ENCODE assay signal across 11 mouse cellular contexts in the genomic region with DNA sequence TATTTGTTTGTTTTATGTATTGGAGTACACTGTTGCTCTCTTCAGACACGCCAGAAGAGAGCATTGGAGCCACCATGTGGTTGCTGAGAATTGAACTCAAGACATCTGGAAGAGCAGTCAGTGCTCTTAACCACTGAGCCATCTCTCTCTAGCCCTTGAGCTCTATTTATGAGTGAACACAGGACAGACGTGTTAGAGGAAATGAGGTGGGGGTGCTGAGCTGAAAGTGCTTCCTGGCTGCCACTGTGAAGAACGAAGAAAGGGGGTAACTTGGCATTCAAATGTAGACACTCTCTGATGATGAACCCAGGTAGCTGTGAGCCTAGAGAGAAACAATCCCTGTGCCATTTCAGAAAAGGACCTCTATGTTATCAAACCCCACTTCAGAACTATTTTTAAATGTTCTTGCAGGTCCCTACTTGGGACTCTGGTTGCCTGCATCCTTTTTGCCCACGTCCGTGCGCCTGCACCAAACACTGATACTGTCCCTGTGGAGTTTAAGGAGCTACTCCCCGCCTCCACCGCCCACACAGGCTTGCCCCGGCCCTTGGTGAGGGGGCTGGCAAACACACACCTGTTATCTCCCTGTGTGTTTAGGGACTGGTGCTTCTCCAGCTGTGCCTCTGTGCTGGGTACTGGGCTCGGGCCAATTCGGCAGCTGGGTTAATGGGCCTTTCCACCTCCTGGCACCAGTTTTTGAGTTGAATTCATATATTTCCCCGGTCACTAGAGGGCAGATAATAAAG. TPM values are rescaled to one million over a fixed set of nuclear protein-coding genes. Genes with fewer than 3 reads are reported as not detected.
A peak's percentile ranks its signal among the peaks of the same experiment; 100 is the strongest.
DNase-seq lines count a peak whose midpoint lies in the region; ATAC-seq lines count a peak whose summit lies in the region.
"Had no signal": no experiment of that assay in that cellular context is flagged by ENCODE, and none has a peak within 500 bp of the region (broad histone marks: within the 10 kb centered on the region; RNA-seq: fewer than 3 reads in every experiment).

No protein-coding gene starts in this region.

- no peaks in the 10 kb centered on the region for H3K9me3 ChIP-seq in heart, embryonic 10.5 days
- H3K9me3 ChIP-seq in hindbrain, embryonic 14.5 days (ENCODE audit: control insufficient read depth, low read length), result no peaks in the 10 kb centered on the region
- no peaks in the 10 kb centered on the region for H3K9me3 ChIP-seq in neural tube, embryonic 13.5 days
- H3K9me3 ChIP-seq: liver, embryonic 13.5 days had no signal

- intact Hi-C loops in heart, postnatal 36 days (cut with DNase I), result no loop called here

- H3K27me3 ChIP-seq in heart, embryonic 10.5 days (ENCODE audit: insufficient read depth, poor library complexity, severe bottlenecking), result 0 out of 2 replicates have a peak, but pooled peaks cover 3% of the 10 kb centered on the region
- H3K27me3 ChIP-seq in hindbrain, embryonic 14.5 days (ENCODE audit: control insufficient read depth, insufficient read depth, low read length), result no peaks in the 10 kb centered on the region
- H3K27me3 ChIP-seq in neural tube, embryonic 13.5 days, result peaks cover 16% of the 10 kb centered on the region; the same call in 1 of the 2 replicates

- no peak overlapping the region for H3K9ac ChIP-seq in hindbrain, embryonic 14.5 days
- peak overlapping the region; percentile 31; the same call in 1 of the 2 replicates for H3K9ac ChIP-seq in neural tube, embryonic 13.5 days
- H3K9ac ChIP-seq: liver, embryonic 13.5 days had no signal

- H3K4me2 ChIP-seq in hindbrain, embryonic 14.5 days (replicated peaks), result peak overlapping the region; percentile 39; the same call in 1 of the 2 replicates
- H3K4me2 ChIP-seq in neural tube, embryonic 13.5 days, result 0 out of 2 replicates have a peak overlapping the region, but pooled peaks have one; percentile 45
- H3K4me2 ChIP-seq: liver, embryonic 13.5 days had no signal

- no peak overlapping the region for H3K4me3 ChIP-seq in heart, embryonic 10.5 days
- H3K4me3 ChIP-seq in hindbrain, embryonic 14.5 days (replicated peaks; ENCODE audit: low read length), result no peak overlapping the region
- H3K4me3 ChIP-seq in neural tube, embryonic 13.5 days, result no peak overlapping the region
- H3K4me3 ChIP-seq: liver, embryonic 13.5 days had no signal

- peak; percentile 50 for ATAC-seq in activated CD4-positive, CD25-positive, alpha-beta regulatory T cell, adult 4 months
- ATAC-seq in hindbrain, embryonic 14.5 days (ENCODE audit: low FRiP score), result 0 out of 2 replicates have a peak, but pooled peaks have one; percentile 10
- peak; percentile 54 for ATAC-seq in neural tube, embryonic 13.5 days (ENCODE audit: low read depth)

- H3K27ac ChIP-seq in heart, embryonic 10.5 days, result peak overlapping the region; percentile 17; the same call in 1 of the 2 replicates
- H3K27ac ChIP-seq in hindbrain, embryonic 14.5 days, result peak overlapping the region; percentile 72
- H3K27ac ChIP-seq in neural tube, embryonic 13.5 days (replicated peaks), result peak overlapping the region; percentile 81
- H3K27ac ChIP-seq: liver, embryonic 13.5 days had no signal

- WGBS in heart, embryonic 10.5 days, result 44% methylated on average over 12 of the region's 12 CpGs
- WGBS in hindbrain, embryonic 14.5 days, result 32% methylated on average over 12 of the region's 12 CpGs
- WGBS in neural tube, embryonic 13.5 days, result 32% methylated on average over 12 of the region's 12 CpGs

- H3K4me1 ChIP-seq in heart, embryonic 10.5 days, result peaks cover 20% of the 10 kb centered on the region; the same call in 1 of the 2 replicates
- H3K4me1 ChIP-seq in hindbrain, embryonic 14.5 days (replicated peaks; ENCODE audit: control insufficient read depth, insufficient read depth, low read length), result peaks cover 18% of the 10 kb centered on the region
- peaks cover 54% of the 10 kb centered on the region for H3K4me1 ChIP-seq in neural tube, embryonic 13.5 days (replicated peaks)
- H3K4me1 ChIP-seq: liver, embryonic 13.5 days had no signal

- no peak for DNase-seq in heart, embryonic 10.5 days (ENCODE audit: low spot score)
- DNase-seq in heart, postnatal 36 days, result no peak
- no peak for DNase-seq in hindbrain, embryonic 14.5 days (ENCODE audit: low spot score)
- DNase-seq in adrenal gland, adult 8-10 months, result no peak
- no peak for DNase-seq in urinary bladder, postnatal 25 days (ENCODE audit: low spot score)
- no peak for DNase-seq in T-cell, adult 2 months (ENCODE audit: low spot score)
- DNase-seq: cerebellum, adult 2 months; liver, embryonic 13.5 days had no signal

- H3K36me3 ChIP-seq in heart, embryonic 10.5 days, result no peaks in the 10 kb centered on the region
- no peaks in the 10 kb centered on the region for H3K36me3 ChIP-seq in hindbrain, embryonic 14.5 days (replicated peaks; ENCODE audit: control insufficient read depth, insufficient read depth)
- H3K36me3 ChIP-seq in neural tube, embryonic 13.5 days, result no peaks in the 10 kb centered on the region
- H3K36me3 ChIP-seq: liver, embryonic 13.5 days had no signal

RNA-seq across cellular contexts. Expression of a gene that starts 58.2 kb away (rescaled TPM):
- 0.43 and 0.59 TPM in 2 replicates for polyA plus RNA-seq in heart, embryonic 10.5 days (2016; fragmentation: Nextera tagmentation; extraction: Ambion mirVana)
- under 1 TPM in 1 of 2 experiments, not detected in 1; 0.39 TPM for total RNA-seq in heart, postnatal 36 days (2021)
- under 1 TPM; 0.25 to 0.65 TPM for polyA plus RNA-seq in activated CD4-positive, CD25-positive, alpha-beta regulatory T cell, adult 4 months (2017; shearing (Covaris generic))
- 0.32 and 0.61 TPM in 2 replicates for polyA plus RNA-seq in hindbrain, embryonic 14.5 days (2014; fragmentation: Nextera tagmentation; extraction: Ambion mirVana)
- polyA plus RNA-seq in neural tube, embryonic 13.5 days (2015; fragmentation: Nextera tagmentation; extraction: Ambion mirVana), result 0.18 and 0.33 TPM in 2 replicates
- under 1 TPM in 2 of 4 experiments, not detected in 2; 0.15 to 0.30 TPM for total RNA-seq in adrenal gland, adult 8-10 months (2022)
- total RNA-seq: neutrophil, adult 5-6 weeks had no signal
- polyA plus RNA-seq: liver, embryonic 13.5 days had no signal

Comparison
In these comparisons a context has a peak if more than half of its experiments do, and no peak if none do; other contexts are left out.
1. H3K27ac ChIP-seq: peak in every context shown above with its lines; median percentile 81 in neural tube, embryonic 13.5 days; 72 in hindbrain, embryonic 14.5 days; 17 in heart, embryonic 10.5 days.